Mouse (Mus musculus) cerebellum, adult 2 months (tissue): ENCODE measurements around the gene Dnah17. TPM values are rescaled to one million over a fixed set of nuclear protein-coding genes. Genes with fewer than 3 reads are reported as not detected.

ENCODE experiments used
- DNase-seq, 2 experiments: peaks; one replicate each; pipeline ENCODE4 v3.0.0; 2021
- H3K27ac ChIP-seq: fragments of 200-500 bp; 2 replicates; pipeline ENCODE4 v1.5.1; 2012; ENCODE audit warnings: low read length, control low read depth, inconsistent platforms; ENCODE audit not compliant: insufficient read depth
- H3K27me3 ChIP-seq: fragments of 200-500 bp; 2 replicates; pipeline ENCODE4 v1.6.1; 2012; ENCODE audit warnings: inconsistent platforms, mild to moderate bottlenecking, low read length, moderate library complexity; ENCODE audit not compliant: control insufficient read depth, insufficient read depth
- H3K4me1 ChIP-seq: fragments of 200-500 bp; 2 replicates; pipeline ENCODE4 v1.6.1; 2011; ENCODE audit warnings: low read length; ENCODE audit not compliant: control insufficient read depth, insufficient read depth
- H3K4me3 ChIP-seq: fragments of 200-500 bp; replicated peaks from 2 replicates; pipeline ENCODE3; 2011; ENCODE audit warnings: mild to moderate bottlenecking, low read depth, low read length, control low read depth; ENCODE audit not compliant: insufficient read depth
- CTCF ChIP-seq: fragments of 200-500 bp; IDR thresholded peaks from 2 replicates; pipeline ENCODE4 v1.5.1; 2011; ENCODE audit warnings: low read depth, mild to moderate bottlenecking, control low read depth, low read length, moderate library complexity, borderline replicate concordance; ENCODE audit not compliant: insufficient read depth
- POLR2A ChIP-seq: fragments of 200-500 bp; IDR thresholded peaks from 2 replicates; pipeline ENCODE4 v1.6.1; 2011; ENCODE audit warnings: low read length, control low read depth, borderline replicate concordance; ENCODE audit not compliant: insufficient read depth
- WGBS: fragments of 180-500 bp; shearing (Covaris S2); methylation state at CpG from one replicate; pipeline ENCODE4 v1.1.7; 2018; 5-methylcytosine and 5-hydroxymethylcytosine counted together
- polyA plus RNA-seq: library from polyadenylated mRNA; depleted of rRNA; stranded (reverse); fragments of >200 nt; gene quantifications from 2 replicates; pipeline ENCODE4 v1.2.3, GENCODE M21; 2012

Dnah17 gene
- polyA plus RNA-seq, 1 experiment: 0.07 TPM

GRCm38 (mm10) chr11:118096736-118097135, 33.7 kb downstream of the Dnah17 start:
- no peak for TF ChIP-seq POLR2A
- TF ChIP-seq CTCF: no peak
- Histone ChIP-seq H3K27me3 (no peaks in the 10 kb centered on the region), H3K4me3 (no peak overlapping the region), H3K4me1 (no peaks in the 10 kb centered on the region), H3K27ac (no peak overlapping the region)
- DNase-seq: no peak
- WGBS: 64% methylated on average over 2 of the region's 2 CpGs

GRCm38 (mm10) chr11:118095004-118095403, 35.4 kb downstream of the Dnah17 start:
- Histone ChIP-seq H3K27ac (no peak overlapping the region), H3K4me1 (no peaks in the 10 kb centered on the region)

GRCm38 (mm10) chr11:118091002-118091670, 39.3 kb downstream of the Dnah17 start:
- no peak for DNase-seq
- Histone ChIP-seq H3K4me3 (no peak overlapping the region), H3K27ac (no peak overlapping the region), H3K27me3 (no peaks in the 10 kb centered on the region), H3K4me1 (no peaks in the 10 kb centered on the region)
- WGBS: 89% methylated on average over 23 of the region's 23 CpGs
- TF ChIP-seq POLR2A (no peak), CTCF (peak; percentile 39; the same call in 1 of the 2 replicates)

More at GRCm38 (mm10) chr11:118095004-118095403, 35.4 kb downstream of the Dnah17 start:
- TF ChIP-seq POLR2A (no peak), CTCF (no peak)
- no peak for DNase-seq
- Histone ChIP-seq H3K27me3 (no peaks in the 10 kb centered on the region), H3K4me3 (no peak overlapping the region)
- WGBS: 89% methylated on average over 9 of the region's 9 CpGs

GRCm38 (mm10) chr11:118088896-118089295, 41.5 kb downstream of the Dnah17 start:
- H3K4me3 ChIP-seq: no peak overlapping the region
- 26% methylated on average over 19 of the region's 19 CpGs for WGBS
- DNase-seq: no peak
- no peaks in the 10 kb centered on the region for H3K27me3 ChIP-seq
- TF ChIP-seq POLR2A (no peak), CTCF (no peak)
- H3K27ac ChIP-seq: no peak overlapping the region
- H3K4me1 ChIP-seq: no peaks in the 10 kb centered on the region

- H3K4me1 ChIP-seq: no peaks in the 10 kb centered on the region
- DNase-seq: no peak
- TF ChIP-seq CTCF (no peak), POLR2A (no peak)
- H3K27ac ChIP-seq: no peak overlapping the region
- WGBS: 88% methylated on average over 8 of the region's 8 CpGs
- no peak overlapping the region for H3K4me3 ChIP-seq
- no peaks in the 10 kb centered on the region for H3K27me3 ChIP-seq
Measured at GRCm38 (mm10) chr11:118085961-118086360, 44.5 kb downstream of the Dnah17 start.

- 86% methylated on average over 4 of the region's 4 CpGs for WGBS
- no peaks in the 10 kb centered on the region for H3K4me1 ChIP-seq
- no peak overlapping the region for H3K27ac ChIP-seq
- no peaks in the 10 kb centered on the region for H3K27me3 ChIP-seq
- no peak for TF ChIP-seq POLR2A
- TF ChIP-seq CTCF: no peak
- H3K4me3 ChIP-seq: no peak overlapping the region
- DNase-seq: no peak
Measured at GRCm38 (mm10) chr11:118085176-118085575, 45.3 kb downstream of the Dnah17 start.

- no peak for DNase-seq
- 86% methylated on average over 3 of the region's 3 CpGs for WGBS
- no peaks in the 10 kb centered on the region for H3K4me1 ChIP-seq
- TF ChIP-seq POLR2A (no peak), CTCF (no peak)
- no peaks in the 10 kb centered on the region for H3K27me3 ChIP-seq
- H3K27ac ChIP-seq: no peak overlapping the region
- H3K4me3 ChIP-seq: no peak overlapping the region
Measured at GRCm38 (mm10) chr11:118084266-118084665, 46.2 kb downstream of the Dnah17 start.

GRCm38 (mm10) chr11:118083811-118084210, 46.6 kb downstream of the Dnah17 start:
- TF ChIP-seq CTCF: peak; percentile 85
- no peak for TF ChIP-seq POLR2A
- 7% methylated on average over 6 of the region's 6 CpGs for WGBS
- peak; percentile 57 to 76 for DNase-seq
- Histone ChIP-seq H3K27ac (no peak overlapping the region), H3K4me1 (no peaks in the 10 kb centered on the region), H3K27me3 (no peaks in the 10 kb centered on the region), H3K4me3 (no peak overlapping the region)

GRCm38 (mm10) chr11:118082294-118082693, 48.1 kb downstream of the Dnah17 start:
- no peaks in the 10 kb centered on the region for H3K4me1 ChIP-seq
- WGBS: 77% methylated on average over 14 of the region's 14 CpGs
- TF ChIP-seq POLR2A (no peak), CTCF (no peak)

More at GRCm38 (mm10) chr11:118082294-118082693, 48.1 kb downstream of the Dnah17 start:
- DNase-seq: no peak
- Histone ChIP-seq H3K27ac (no peak overlapping the region), H3K27me3 (no peaks in the 10 kb centered on the region), H3K4me3 (no peak overlapping the region)
